Mouse (Mus musculus): Measurements from ENCODE around the gene Fopnl. TPM values are rescaled to one million over a fixed set of nuclear protein-coding genes. Genes with fewer than 3 reads are reported as not detected.

Fopnl gene
- polyA plus RNA-seq, 1 experiment from 2014 or later: 174 TPM

Other genes starting within 250 kb of the Fopnl start
- 199 and 201 TPM in 2 replicates for gene Nde1, start 154.1 kb downstream of the Fopnl start, polyA plus RNA-seq (2014; fragmentation: Nextera tagmentation; extraction: Ambion mirVana)
- gene Marf1, start 154.1 kb downstream of the Fopnl start, polyA plus RNA-seq (2014; fragmentation: Nextera tagmentation; extraction: Ambion mirVana): 16.0 and 18.6 TPM in 2 replicates
- gene Myh11, start 26.0 kb downstream of the Fopnl start, polyA plus RNA-seq (2014; fragmentation: Nextera tagmentation; extraction: Ambion mirVana): 0.09 and 0.12 TPM in 2 replicates
- 9.5 and 9.6 TPM in 2 replicates for gene Abcc1, start 44.2 kb upstream of the Fopnl start, polyA plus RNA-seq (2014; fragmentation: Nextera tagmentation; extraction: Ambion mirVana)
- gene A630010A05Rik, start 244.9 kb upstream of the Fopnl start, polyA plus RNA-seq (2014; fragmentation: Nextera tagmentation; extraction: Ambion mirVana): not detected in 2 replicates

All from forebrain, embryonic 11.5 days (tissue).